Mouse (Mus musculus) megakaryocyte, embryonic 14.5 days (primary cell): ENCODE measurements at regions not wholly inside any gene's neighbourhood (a gene's known extent, or its start where the extent isn't known, plus 50 kb on each side); places are given as distances from the start of the nearest gene placed in this dataset.

Source experiments
- H3K27me3 ChIP-seq: replicated peaks from 2 replicates; pipeline ENCODE3; 2012; ENCODE audit warnings: inconsistent platforms
- H3K36me3 ChIP-seq: replicated peaks from 2 replicates; pipeline ENCODE3; 2012; ENCODE audit warnings: low read length, inconsistent platforms, mixed read lengths
- H3K4me1 ChIP-seq: 2 replicates; pipeline ENCODE4 v1.6.1; 2012; ENCODE audit warnings: inconsistent platforms
- H3K4me3 ChIP-seq: replicated peaks from 2 replicates; pipeline ENCODE3; 2012; ENCODE audit warnings: moderate library complexity, mild to moderate bottlenecking, inconsistent platforms
- H3K9me3 ChIP-seq: 2 replicates; pipeline ENCODE4 v1.6.1; 2012; ENCODE audit warnings: inconsistent platforms
- FLI1 ChIP-seq: IDR thresholded peaks from 2 replicates; pipeline ENCODE4 v1.6.1; 2012; ENCODE audit warnings: low read length, inconsistent platforms, mixed read lengths
- GATA1 ChIP-seq: IDR thresholded peaks from 3 replicates; pipeline ENCODE4 v1.6.1; 2012; ENCODE audit warnings: mixed read lengths, low read length, inconsistent platforms, borderline replicate concordance

- Histone ChIP-seq H3K4me1 (no peaks in the 10 kb centered on the region), H3K4me3 (no peak overlapping the region), H3K36me3 (no peaks in the 10 kb centered on the region), H3K27me3 (no peaks in the 10 kb centered on the region), H3K9me3 (0 out of 2 replicates have a peak, but pooled peaks cover 3% of the 10 kb centered on the region)
- TF ChIP-seq FLI1: no peak
- TF ChIP-seq GATA1: no peak
Measured at GRCm38 (mm10) chr3:41478971-41479370, 76.6 kb upstream of the Jade1 start.

GRCm38 (mm10) chr3:41476516-41476915, 79.0 kb upstream of the Jade1 start:
- no peak for TF ChIP-seq FLI1
- no peak for TF ChIP-seq GATA1
- Histone ChIP-seq H3K36me3 (no peaks in the 10 kb centered on the region), H3K9me3 (0 out of 2 replicates have a peak, but pooled peaks cover 3% of the 10 kb centered on the region)

GRCm38 (mm10) chr3:41472586-41472985, 82.9 kb upstream of the Jade1 start:
- TF ChIP-seq GATA1 (no peak), FLI1 (no peak)
- H3K36me3 ChIP-seq: no peaks in the 10 kb centered on the region
- 0 out of 2 replicates have a peak, but pooled peaks cover 3% of the 10 kb centered on the region for H3K9me3 ChIP-seq
- no peak overlapping the region for H3K4me3 ChIP-seq
- H3K27me3 ChIP-seq: no peaks in the 10 kb centered on the region
- no peaks in the 10 kb centered on the region for H3K4me1 ChIP-seq

More at GRCm38 (mm10) chr3:41476516-41476915, 79.0 kb upstream of the Jade1 start:
- Histone ChIP-seq H3K4me3 (no peak overlapping the region), H3K27me3 (no peaks in the 10 kb centered on the region), H3K4me1 (no peaks in the 10 kb centered on the region)

- H3K9me3 ChIP-seq: no peaks in the 10 kb centered on the region
- TF ChIP-seq GATA1: no peak
- no peak for TF ChIP-seq FLI1
- H3K36me3 ChIP-seq: no peaks in the 10 kb centered on the region
- no peaks in the 10 kb centered on the region for H3K27me3 ChIP-seq
- no peaks in the 10 kb centered on the region for H3K4me1 ChIP-seq
- no peak overlapping the region for H3K4me3 ChIP-seq
Measured at GRCm38 (mm10) chr3:41469106-41469505, 86.4 kb upstream of the Jade1 start.

GRCm38 (mm10) chr3:41467857-41468256, 87.7 kb upstream of the Jade1 start:
- H3K27me3 ChIP-seq: no peaks in the 10 kb centered on the region
- H3K36me3 ChIP-seq: no peaks in the 10 kb centered on the region
- no peak overlapping the region for H3K4me3 ChIP-seq
- no peaks in the 10 kb centered on the region for H3K4me1 ChIP-seq
- no peak for TF ChIP-seq GATA1
- TF ChIP-seq FLI1: no peak
- no peaks in the 10 kb centered on the region; the same call in 1 of the 2 replicates for H3K9me3 ChIP-seq

- Histone ChIP-seq H3K27me3 (no peaks in the 10 kb centered on the region), H3K4me3 (no peak overlapping the region)
- TF ChIP-seq GATA1 (no peak), FLI1 (no peak)
Measured at GRCm38 (mm10) chr3:41465893-41466292, 89.6 kb upstream of the Jade1 start.

GRCm38 (mm10) chr3:41462953-41463644, 92.4 kb upstream of the Jade1 start:
- TF ChIP-seq GATA1: no peak
- no peak for TF ChIP-seq FLI1
- Histone ChIP-seq H3K4me3 (no peak overlapping the region), H3K9me3 (peaks cover 7% of the 10 kb centered on the region), H3K36me3 (no peaks in the 10 kb centered on the region), H3K27me3 (no peaks in the 10 kb centered on the region), H3K4me1 (no peaks in the 10 kb centered on the region)

More at GRCm38 (mm10) chr3:41465893-41466292, 89.6 kb upstream of the Jade1 start:
- Histone ChIP-seq H3K9me3 (no peaks in the 10 kb centered on the region; the same call in 1 of the 2 replicates), H3K36me3 (no peaks in the 10 kb centered on the region), H3K4me1 (no peaks in the 10 kb centered on the region)

GRCm38 (mm10) chr3:41460131-41460530, 95.4 kb upstream of the Jade1 start:
- TF ChIP-seq FLI1: no peak
- no peak for TF ChIP-seq GATA1
- Histone ChIP-seq H3K36me3 (no peaks in the 10 kb centered on the region), H3K4me3 (no peak overlapping the region), H3K4me1 (no peaks in the 10 kb centered on the region), H3K9me3 (peaks cover 11% of the 10 kb centered on the region), H3K27me3 (no peaks in the 10 kb centered on the region)

- H3K27me3 ChIP-seq: no peaks in the 10 kb centered on the region
- TF ChIP-seq GATA1: no peak
- no peak for TF ChIP-seq FLI1
- H3K9me3 ChIP-seq: peaks cover 19% of the 10 kb centered on the region
- H3K4me3 ChIP-seq: no peak overlapping the region
- H3K36me3 ChIP-seq: no peaks in the 10 kb centered on the region
- H3K4me1 ChIP-seq: no peaks in the 10 kb centered on the region
Measured at GRCm38 (mm10) chr3:41458156-41458555, 97.4 kb upstream of the Jade1 start.

- Histone ChIP-seq H3K4me3 (no peak overlapping the region), H3K9me3 (peaks cover 18% of the 10 kb centered on the region), H3K27me3 (no peaks in the 10 kb centered on the region), H3K36me3 (no peaks in the 10 kb centered on the region), H3K4me1 (no peaks in the 10 kb centered on the region)
- TF ChIP-seq GATA1 (no peak), FLI1 (no peak)
Measured at GRCm38 (mm10) chr3:41453525-41453924, 102.0 kb upstream of the Jade1 start.

GRCm38 (mm10) chr3:41452716-41453090, 102.8 kb upstream of the Jade1 start:
- Histone ChIP-seq H3K27me3 (no peaks in the 10 kb centered on the region), H3K4me1 (no peaks in the 10 kb centered on the region), H3K4me3 (no peak overlapping the region), H3K36me3 (no peaks in the 10 kb centered on the region), H3K9me3 (peaks cover 11% of the 10 kb centered on the region)
- TF ChIP-seq FLI1 (no peak), GATA1 (no peak)
